Mouse (Mus musculus): ENCODE data around the gene Tk1. TPM values are rescaled to one million over a fixed set of nuclear protein-coding genes. Genes with fewer than 3 reads are reported as not detected.

Tk1 gene
- polyA plus RNA-seq, 2 experiments from 2014 or later: 31.4 to 55.1 TPM

DNA sequence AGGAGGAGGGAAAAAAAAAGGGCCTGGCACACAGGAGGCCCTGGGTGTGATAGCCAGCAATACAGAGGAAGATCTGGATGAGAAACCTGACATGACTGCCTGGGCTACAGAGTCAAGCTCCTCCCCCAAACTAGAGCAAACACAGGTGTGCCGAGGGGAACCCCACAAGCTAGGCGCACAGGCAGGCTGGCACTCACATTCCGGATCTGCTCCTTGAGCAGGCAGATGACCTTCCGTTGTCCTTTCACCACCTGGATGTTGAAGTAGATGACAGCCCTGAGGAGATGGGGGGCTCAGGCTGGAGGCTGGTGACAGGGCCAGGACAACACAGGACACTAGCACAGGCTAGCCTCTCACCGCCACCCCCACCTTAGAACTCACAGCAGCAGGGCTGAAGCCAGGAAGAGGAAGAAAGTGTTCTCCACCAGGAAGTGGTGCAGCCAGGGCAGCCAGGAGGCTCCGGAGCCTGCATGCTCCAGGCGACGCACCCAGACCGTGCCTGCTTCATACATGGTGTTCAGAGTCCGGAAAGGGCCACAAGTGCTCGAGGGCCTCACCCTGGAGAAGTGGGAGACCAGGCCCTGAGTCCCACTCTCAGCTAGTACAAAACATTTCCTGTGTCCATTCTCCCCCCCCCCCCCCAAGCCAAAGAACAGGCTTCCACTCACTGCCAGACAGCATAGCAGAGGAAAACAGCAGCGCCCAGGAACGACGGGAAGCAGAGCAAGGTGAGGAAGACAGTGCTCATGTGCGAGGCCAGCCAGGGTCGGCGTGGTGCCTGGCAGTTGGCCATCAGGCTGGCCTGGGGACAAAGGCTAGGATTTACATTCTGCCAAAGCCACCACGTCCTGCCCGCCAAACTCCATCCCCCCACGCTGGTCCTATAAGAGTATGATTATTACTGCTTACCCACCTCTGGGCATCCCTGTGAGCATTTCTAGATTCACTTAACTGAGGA lies 56.9 kb downstream of the Tk1 start:
- no peak for ATAC-seq

DNA sequence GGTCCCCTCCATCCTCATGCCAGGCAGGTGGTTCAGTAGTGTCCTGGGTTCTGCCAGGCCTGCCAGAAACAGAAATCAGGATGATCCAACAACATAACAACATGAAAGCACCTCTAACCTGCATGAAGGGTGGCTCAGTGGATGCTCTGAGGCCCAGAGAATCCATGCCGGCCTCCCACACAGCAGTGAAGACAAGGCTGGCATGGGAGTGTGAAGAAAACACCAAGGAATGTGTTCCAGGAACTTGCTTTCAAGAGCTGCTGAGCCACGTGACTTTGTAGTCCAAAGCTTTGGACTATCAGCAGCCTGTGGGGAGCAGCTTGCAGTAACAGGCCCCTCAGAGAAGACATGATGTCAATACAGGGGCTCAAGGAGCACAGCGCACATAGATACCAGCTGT lies 59.6 kb downstream of the Tk1 start:
- no peak for ATAC-seq

Other genes starting within 250 kb of the Tk1 start
- 10 to 100 TPM; 19.6 to 21.4 TPM for gene Tnrc6c, start 171.8 kb downstream of the Tk1 start, polyA plus RNA-seq (2017; shearing (Covaris generic))
- gene Tmc8, start 44.0 kb downstream of the Tk1 start, polyA plus RNA-seq (2017; shearing (Covaris generic)): 10 to 100 TPM; 35.1 to 41.6 TPM
- gene Tmc6, start 43.9 kb downstream of the Tk1 start, polyA plus RNA-seq (2017; shearing (Covaris generic)): 100 to 1,000 TPM in 1 of 2 experiments, 10 to 100 TPM in 1; 85.5 to 146 TPM
- 1 to 10 TPM in 1 of 2 experiments, not detected in 1; 1.0 TPM for gene 6030468B19Rik, start 28.4 kb downstream of the Tk1 start, polyA plus RNA-seq (2017; shearing (Covaris generic))
- gene Gm20708, start 16.4 kb downstream of the Tk1 start, polyA plus RNA-seq (2017; shearing (Covaris generic)): 1 to 10 TPM; 1.0 to 3.2 TPM
- 100 to 1,000 TPM; 110 to 153 TPM for gene Syngr2, start 16.4 kb downstream of the Tk1 start, polyA plus RNA-seq (2017; shearing (Covaris generic))
- gene Afmid, start 168 bp downstream of the Tk1 start, polyA plus RNA-seq (2017; shearing (Covaris generic)): 10 to 100 TPM; 24.8 to 42.0 TPM
- 10 to 100 TPM; 16.9 to 31.5 TPM for gene Birc5, start 23.2 kb upstream of the Tk1 start, polyA plus RNA-seq (2017; shearing (Covaris generic))
- not detected for gene Tmem235, start 34.7 kb upstream of the Tk1 start, polyA plus RNA-seq (2017; shearing (Covaris generic))
- gene Tha1, start 47.4 kb upstream of the Tk1 start, polyA plus RNA-seq (2017; shearing (Covaris generic)): 1 to 10 TPM; 8.5 to 10.0 TPM
- 10 to 100 TPM; 34.4 to 35.5 TPM for gene Socs3, start 144.0 kb upstream of the Tk1 start, polyA plus RNA-seq (2017; shearing (Covaris generic))
- gene Pgs1, start 160.2 kb upstream of the Tk1 start, polyA plus RNA-seq (2017; shearing (Covaris generic)): 10 to 100 TPM; 34.3 to 38.8 TPM

Measured in CD4-positive, CD25-positive, alpha-beta regulatory T cell, adult 4 months (primary cell).